Mouse (Mus musculus): ENCODE measurements around the gene Unc5b. TPM values are rescaled to one million over a fixed set of nuclear protein-coding genes. Genes with fewer than 3 reads are reported as not detected.

Unc5b gene
- polyA plus RNA-seq, 1 experiment from 2014 or later = 1.7 TPM

DNA sequence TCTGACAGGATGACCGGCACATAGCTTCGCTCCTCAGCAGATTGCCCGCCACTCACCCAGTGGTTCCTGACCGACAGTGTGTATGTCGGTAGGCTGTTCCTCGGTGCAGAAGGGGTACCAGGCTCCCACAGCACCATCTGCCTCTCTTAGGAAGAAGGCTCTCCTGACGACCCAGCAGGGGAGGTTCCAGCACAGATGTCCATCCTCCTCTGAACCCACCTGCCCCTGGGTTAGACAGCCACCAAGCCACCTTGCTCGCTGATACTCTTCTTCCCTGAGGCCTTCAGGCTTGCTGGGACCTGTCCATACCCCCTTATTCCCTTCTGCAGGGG lies 25.2 kb downstream of the Unc5b start:
- Histone ChIP-seq H3K9ac (replicated peaks; ENCODE audit: low read depth, low read length) (no peak overlapping the region), H3K27me3 (ENCODE audit: control insufficient read depth, insufficient read depth, low read length) (no peaks in the 10 kb centered on the region), H3K36me3 (ENCODE audit: control insufficient read depth, insufficient read depth, low read length) (no peaks in the 10 kb centered on the region), H3K4me1 (ENCODE audit: control insufficient read depth, insufficient read depth, low read length) (peaks cover 4% of the 10 kb centered on the region; the same call in 1 of the 2 replicates), H3K27ac (ENCODE audit: low read depth, low read length) (no peak overlapping the region), H3K4me2 (ENCODE audit: low read depth, low read length) (no peak overlapping the region), H3K9me3 (ENCODE audit: control insufficient read depth, low read length) (no peaks in the 10 kb centered on the region), H3K4me3 (ENCODE audit: low read depth, low read length) (no peak overlapping the region)
- no peak for ATAC-seq (ENCODE audit: low read depth)
- 76% methylated on average over 8 of the region's 8 CpGs for WGBS

DNA sequence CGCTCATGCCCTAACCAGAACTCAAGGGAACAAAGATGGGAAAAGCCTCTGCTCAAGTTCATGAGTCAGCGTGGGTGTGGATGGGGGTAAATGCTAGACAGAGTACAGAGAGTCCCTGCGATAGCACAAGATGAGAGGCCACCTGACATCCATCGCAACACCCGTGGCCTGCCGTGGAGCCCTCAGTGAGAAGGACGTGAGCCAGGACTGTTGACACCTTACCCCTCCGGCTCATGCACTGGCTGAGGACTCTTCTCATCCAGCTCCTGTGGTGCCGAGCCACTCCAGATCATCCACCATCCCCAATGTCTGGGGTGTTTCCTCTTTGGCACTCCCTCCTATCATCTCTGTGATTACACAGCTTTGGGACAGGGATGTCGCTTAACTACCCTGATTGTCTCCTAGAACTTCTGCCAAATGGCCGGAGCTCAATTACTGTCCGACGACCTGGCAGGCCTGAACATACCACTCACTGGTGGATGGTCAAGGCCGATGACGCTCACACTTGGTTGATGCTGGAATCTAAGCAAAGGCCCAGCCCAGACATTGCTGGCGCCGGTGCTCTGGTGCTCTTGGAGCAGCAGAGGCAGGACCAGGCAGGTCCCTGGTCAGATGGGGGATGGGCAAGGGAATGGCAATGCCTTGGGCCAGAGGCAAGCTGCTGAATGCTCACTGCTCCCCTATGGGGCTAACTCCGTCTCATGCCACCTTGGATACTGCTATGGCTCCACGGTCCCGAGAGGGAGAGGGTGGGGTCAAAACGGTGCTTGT lies 25.8 kb downstream of the Unc5b start:
- Histone ChIP-seq H3K4me1 (ENCODE audit: control insufficient read depth, insufficient read depth, low read length) (peaks cover 10% of the 10 kb centered on the region), H3K9me3 (ENCODE audit: control insufficient read depth, low read length) (no peaks in the 10 kb centered on the region), H3K27me3 (ENCODE audit: control insufficient read depth, insufficient read depth, low read length) (no peaks in the 10 kb centered on the region), H3K4me2 (ENCODE audit: low read depth, low read length) (no peak overlapping the region), H3K27ac (ENCODE audit: low read depth, low read length) (no peak overlapping the region), H3K4me3 (ENCODE audit: low read depth, low read length) (no peak overlapping the region), H3K36me3 (ENCODE audit: control insufficient read depth, insufficient read depth, low read length) (no peaks in the 10 kb centered on the region), H3K9ac (replicated peaks; ENCODE audit: low read depth, low read length) (no peak overlapping the region)
- no peak for ATAC-seq (ENCODE audit: low read depth)
- WGBS = 76% methylated on average over 21 of the region's 21 CpGs

DNA sequence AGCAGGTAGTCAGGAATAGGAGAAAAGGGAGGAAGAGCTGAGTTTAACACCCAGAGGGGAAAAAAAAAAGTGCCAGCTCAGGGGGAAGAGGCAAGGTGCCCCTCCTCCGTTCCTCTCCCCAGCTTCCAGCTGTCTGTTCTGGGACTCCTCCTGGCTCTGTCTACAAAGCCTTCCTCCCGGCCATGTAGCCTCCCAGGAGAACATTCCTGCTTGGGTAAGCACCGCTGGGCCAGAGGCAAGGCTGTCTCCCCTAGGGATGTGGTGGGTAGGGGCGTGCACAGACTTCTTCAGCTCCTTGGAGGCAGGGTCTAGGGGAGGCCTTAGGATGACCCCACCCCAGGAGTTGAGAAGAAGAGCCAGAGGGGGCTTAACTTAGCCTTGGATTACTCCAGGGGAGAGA lies 26.5 kb downstream of the Unc5b start:
- WGBS = 11% methylated on average over 4 of the region's 4 CpGs
- ATAC-seq (ENCODE audit: low read depth) = no peak
- Histone ChIP-seq H3K9ac (replicated peaks; ENCODE audit: low read depth, low read length) (no peak overlapping the region), H3K4me2 (ENCODE audit: low read depth, low read length) (no peak overlapping the region), H3K4me1 (ENCODE audit: control insufficient read depth, insufficient read depth, low read length) (peaks cover 16% of the 10 kb centered on the region), H3K9me3 (ENCODE audit: control insufficient read depth, low read length) (no peaks in the 10 kb centered on the region), H3K27ac (ENCODE audit: low read depth, low read length) (no peak overlapping the region), H3K27me3 (ENCODE audit: control insufficient read depth, insufficient read depth, low read length) (no peaks in the 10 kb centered on the region), H3K36me3 (ENCODE audit: control insufficient read depth, insufficient read depth, low read length) (no peaks in the 10 kb centered on the region), H3K4me3 (ENCODE audit: low read depth, low read length) (no peak overlapping the region)

DNA sequence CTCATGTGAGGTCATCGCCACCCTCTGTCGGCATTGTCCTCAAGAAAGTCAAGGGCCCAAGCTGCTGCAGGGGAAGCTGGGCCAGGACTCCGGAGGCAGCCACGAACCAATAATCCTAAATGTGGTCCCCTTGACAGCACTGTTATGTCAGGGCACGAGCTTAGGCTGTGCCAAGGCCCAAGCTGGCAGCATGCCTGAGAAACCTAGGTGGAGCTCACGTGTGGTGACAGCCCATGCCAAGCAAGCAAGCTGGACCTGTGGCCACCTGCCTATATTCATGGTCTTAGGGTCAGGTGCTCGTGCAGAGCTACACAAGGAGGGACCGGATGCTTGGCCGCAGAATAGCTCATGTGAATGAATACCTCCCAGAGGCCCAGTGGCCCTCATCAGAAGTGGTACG lies 27.4 kb downstream of the Unc5b start:
- H3K4me2 ChIP-seq (ENCODE audit: low read depth, low read length) = no peak overlapping the region
- H3K9ac ChIP-seq (replicated peaks; ENCODE audit: low read depth, low read length) = no peak overlapping the region
- H3K27me3 ChIP-seq (ENCODE audit: control insufficient read depth, insufficient read depth, low read length) = no peaks in the 10 kb centered on the region
- H3K36me3 ChIP-seq (ENCODE audit: control insufficient read depth, insufficient read depth, low read length) = no peaks in the 10 kb centered on the region
- no peak for ATAC-seq (ENCODE audit: low read depth)
- no peaks in the 10 kb centered on the region for H3K9me3 ChIP-seq (ENCODE audit: control insufficient read depth, low read length)
- H3K4me1 ChIP-seq (ENCODE audit: control insufficient read depth, insufficient read depth, low read length) = peaks cover 18% of the 10 kb centered on the region
- H3K27ac ChIP-seq (ENCODE audit: low read depth, low read length) = no peak overlapping the region
- no peak overlapping the region for H3K4me3 ChIP-seq (ENCODE audit: low read depth, low read length)
- WGBS = 84% methylated on average over 10 of the region's 10 CpGs

DNA sequence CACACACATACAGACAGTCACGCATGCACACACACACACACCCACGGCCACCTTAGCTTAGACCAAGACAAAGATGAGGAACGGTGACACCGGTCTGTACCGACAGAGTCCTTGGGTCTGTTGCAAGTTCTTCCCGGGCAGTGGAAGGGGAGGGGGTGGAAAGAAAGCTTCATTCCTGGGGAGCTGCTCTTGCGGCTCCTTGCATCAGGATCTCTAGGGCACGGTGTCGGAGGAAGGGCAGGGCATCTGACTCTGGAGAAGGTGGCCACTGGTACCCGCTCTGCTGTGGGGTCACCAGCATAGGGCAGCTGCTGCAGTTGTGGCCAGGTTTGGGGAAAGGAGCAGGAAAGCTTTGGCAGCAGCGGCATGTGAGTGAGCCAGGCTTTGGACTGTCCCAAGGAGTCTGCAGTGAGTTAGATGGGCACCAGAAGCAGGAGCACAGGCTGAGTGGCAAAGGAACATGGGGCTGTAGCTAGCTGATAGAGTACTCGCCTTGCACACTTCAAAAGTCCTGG lies 29.4 kb downstream of the Unc5b start:
- no peak overlapping the region for H3K4me3 ChIP-seq (ENCODE audit: low read depth, low read length)
- ATAC-seq (ENCODE audit: low read depth) = no peak
- H3K27me3 ChIP-seq (ENCODE audit: control insufficient read depth, insufficient read depth, low read length) = no peaks in the 10 kb centered on the region
- 66% methylated on average over 12 of the region's 12 CpGs for WGBS
- H3K4me1 ChIP-seq (ENCODE audit: control insufficient read depth, insufficient read depth, low read length) = peaks cover 18% of the 10 kb centered on the region
- no peaks in the 10 kb centered on the region for H3K36me3 ChIP-seq (ENCODE audit: control insufficient read depth, insufficient read depth, low read length)
- H3K27ac ChIP-seq (ENCODE audit: low read depth, low read length) = no peak overlapping the region
- H3K4me2 ChIP-seq (ENCODE audit: low read depth, low read length) = no peak overlapping the region
- H3K9me3 ChIP-seq (ENCODE audit: control insufficient read depth, low read length) = no peaks in the 10 kb centered on the region
- H3K9ac ChIP-seq (replicated peaks; ENCODE audit: low read depth, low read length) = no peak overlapping the region

DNA sequence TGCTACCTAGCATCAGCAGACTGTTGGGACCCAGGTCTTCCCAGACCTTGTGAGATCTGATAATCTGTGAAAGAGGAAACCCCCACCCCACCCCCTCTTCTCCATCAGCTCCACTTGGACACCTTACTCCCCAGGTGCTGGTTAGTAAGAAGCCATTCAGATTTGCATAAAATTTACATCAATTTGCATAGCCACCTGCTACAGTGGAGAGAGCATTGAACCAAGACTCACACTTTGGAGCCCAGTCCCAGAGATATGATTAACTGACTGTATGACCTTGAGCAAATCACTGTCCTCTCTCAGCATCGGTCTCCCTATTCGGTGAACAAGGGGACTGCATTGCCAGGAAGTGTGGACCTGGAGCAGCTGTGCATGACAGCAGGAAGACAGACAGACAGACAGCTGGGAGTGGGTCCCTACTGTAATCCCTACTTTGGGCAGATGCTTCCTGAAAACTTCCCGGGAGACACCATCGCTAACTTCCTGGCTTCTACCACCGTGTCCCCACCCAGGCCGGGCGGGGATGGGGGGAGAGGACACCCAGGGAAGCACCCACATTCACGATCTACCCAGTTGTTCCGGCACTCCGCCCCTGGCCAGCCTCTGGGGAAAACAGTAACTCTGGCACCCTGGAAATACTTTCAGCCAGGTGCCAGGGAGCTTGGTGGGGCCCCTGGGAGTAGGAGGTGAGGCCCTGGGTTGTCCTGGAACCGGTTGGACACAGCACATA lies 30.0 kb downstream of the Unc5b start:
- ATAC-seq (ENCODE audit: low read depth) = peak; percentile 33

DNA sequence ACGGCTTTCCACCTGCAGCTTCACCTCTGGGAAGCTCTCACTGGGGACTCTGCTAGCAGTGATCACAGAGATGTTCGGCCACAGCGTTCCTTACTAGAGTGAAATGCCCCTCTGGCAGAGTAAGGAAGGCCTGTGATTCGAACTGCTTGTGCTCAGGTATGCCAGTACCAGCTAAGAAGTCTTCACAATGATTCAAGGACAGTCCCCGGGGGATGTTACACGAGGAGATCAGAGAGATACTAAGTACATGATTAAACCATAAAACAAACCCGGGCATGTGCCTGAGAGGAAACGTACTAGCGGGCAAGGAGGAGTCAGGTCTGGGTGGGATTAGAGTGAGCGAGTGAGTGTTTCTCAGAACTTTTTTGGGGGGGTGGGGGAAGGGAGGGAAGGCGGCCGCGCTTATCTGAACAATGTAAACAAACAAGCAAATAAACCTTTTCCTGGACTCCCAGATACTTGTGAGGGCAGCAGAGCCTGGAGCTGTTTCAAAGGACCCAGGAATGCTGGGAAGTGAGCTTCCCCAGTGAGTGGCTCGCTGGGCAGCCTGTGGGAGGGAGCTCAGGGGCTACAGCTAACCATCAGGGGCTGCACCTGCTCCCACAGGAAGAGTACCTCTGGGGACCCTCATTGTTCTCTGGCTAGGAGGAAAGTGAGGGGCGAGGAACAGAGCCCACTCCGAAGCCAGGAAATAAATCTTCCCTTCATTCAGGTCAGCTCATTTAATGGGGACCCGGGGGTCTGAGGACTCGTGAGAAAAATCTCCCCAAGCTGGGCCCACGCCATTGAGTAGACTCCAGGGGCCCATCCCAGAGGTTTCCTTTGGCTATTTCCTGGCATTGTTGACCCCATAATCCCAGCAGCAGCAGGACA lies 30.9 kb downstream of the Unc5b start:
- Histone ChIP-seq H3K27ac (ENCODE audit: low read depth, low read length) (no peak overlapping the region), H3K4me3 (ENCODE audit: low read depth, low read length) (no peak overlapping the region), H3K4me2 (ENCODE audit: low read depth, low read length) (no peak overlapping the region), H3K9me3 (ENCODE audit: control insufficient read depth, low read length) (no peaks in the 10 kb centered on the region), H3K9ac (replicated peaks; ENCODE audit: low read depth, low read length) (no peak overlapping the region), H3K4me1 (ENCODE audit: control insufficient read depth, insufficient read depth, low read length) (peaks cover 18% of the 10 kb centered on the region), H3K27me3 (ENCODE audit: control insufficient read depth, insufficient read depth, low read length) (no peaks in the 10 kb centered on the region), H3K36me3 (ENCODE audit: control insufficient read depth, insufficient read depth, low read length) (no peaks in the 10 kb centered on the region)
- ATAC-seq (ENCODE audit: low read depth) = no peak
- 10% methylated on average over 19 of the region's 19 CpGs for WGBS

More for the DNA sequence above, 30.0 kb downstream of the Unc5b start:
- Histone ChIP-seq H3K36me3 (ENCODE audit: control insufficient read depth, insufficient read depth, low read length) (no peaks in the 10 kb centered on the region), H3K27me3 (ENCODE audit: control insufficient read depth, insufficient read depth, low read length) (no peaks in the 10 kb centered on the region), H3K4me2 (ENCODE audit: low read depth, low read length) (no peak overlapping the region), H3K9ac (replicated peaks; ENCODE audit: low read depth, low read length) (no peak overlapping the region), H3K9me3 (ENCODE audit: control insufficient read depth, low read length) (no peaks in the 10 kb centered on the region), H3K4me3 (ENCODE audit: low read depth, low read length) (no peak overlapping the region), H3K27ac (ENCODE audit: low read depth, low read length) (no peak overlapping the region), H3K4me1 (ENCODE audit: control insufficient read depth, insufficient read depth, low read length) (peaks cover 18% of the 10 kb centered on the region)
- WGBS = 46% methylated on average over 11 of the region's 11 CpGs

DNA sequence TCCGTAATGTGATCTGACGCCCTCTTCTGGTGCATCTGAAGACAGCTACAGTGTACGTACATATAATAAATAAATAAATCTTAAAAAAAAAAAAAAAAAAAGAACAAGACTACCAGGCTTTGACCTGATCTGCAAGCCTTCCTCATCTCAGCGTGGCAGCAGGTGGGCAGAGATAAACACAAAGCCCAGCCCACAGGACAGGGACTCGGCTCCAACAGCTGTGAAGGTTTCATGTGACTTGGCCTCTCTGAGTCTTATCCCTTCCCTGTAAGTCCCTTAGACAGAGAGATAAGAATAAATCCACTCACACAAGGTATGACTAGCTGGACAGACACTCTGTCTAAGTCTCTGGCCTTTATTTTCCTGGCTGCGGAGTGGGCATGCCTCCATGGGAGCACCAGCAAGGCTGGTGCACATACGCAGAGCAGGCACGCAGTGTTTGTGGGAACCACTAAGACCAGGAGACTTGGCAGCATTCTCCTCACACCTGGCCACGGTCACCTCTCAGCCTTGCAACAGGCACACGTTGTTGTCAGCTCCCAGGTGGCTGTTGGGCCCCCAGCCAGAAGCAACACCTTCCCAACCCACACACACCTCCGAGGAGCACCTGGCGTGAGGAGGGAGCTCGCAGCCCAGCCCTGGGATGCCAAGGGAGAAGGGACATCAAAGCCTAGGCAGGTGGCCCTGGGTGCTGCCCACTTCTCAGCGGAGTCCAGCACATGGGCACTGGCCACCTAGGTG lies 33.5 kb downstream of the Unc5b start:
- no peaks in the 10 kb centered on the region for H3K27me3 ChIP-seq (ENCODE audit: control insufficient read depth, insufficient read depth, low read length)

More for the DNA sequence above, 33.5 kb downstream of the Unc5b start:
- Histone ChIP-seq H3K4me3 (ENCODE audit: low read depth, low read length) (no peak overlapping the region), H3K4me1 (ENCODE audit: control insufficient read depth, insufficient read depth, low read length) (peaks cover 21% of the 10 kb centered on the region), H3K36me3 (ENCODE audit: control insufficient read depth, insufficient read depth, low read length) (no peaks in the 10 kb centered on the region), H3K9me3 (ENCODE audit: control insufficient read depth, low read length) (no peaks in the 10 kb centered on the region), H3K4me2 (ENCODE audit: low read depth, low read length) (no peak overlapping the region), H3K9ac (replicated peaks; ENCODE audit: low read depth, low read length) (no peak overlapping the region), H3K27ac (ENCODE audit: low read depth, low read length) (no peak overlapping the region)
- ATAC-seq (ENCODE audit: low read depth) = no peak
- WGBS = 91% methylated on average over 14 of the region's 14 CpGs
